Mouse (Mus musculus): ENCODE measurements around the gene Ints3.
A peak's percentile ranks its signal among the peaks of the same experiment; 100 is the strongest.

Ints3 gene

GRCm38 (mm10) chr3:90357959-90358358, 75.5 kb downstream of the Ints3 start:
- DNase-seq (ENCODE audit: low spot score in 2 of 2): no peak

- DNase-seq (ENCODE audit: low spot score in 2 of 2): no peak
Measured at GRCm38 (mm10) chr3:90347847-90348246, 85.6 kb downstream of the Ints3 start.

- DNase-seq (ENCODE audit: low spot score in 2 of 2): peak in 1 of 2 experiments; percentile 14
Measured at GRCm38 (mm10) chr3:90342853-90343252, 90.6 kb downstream of the Ints3 start.
